ENCODE assay signal across 8 mouse cellular contexts in the genomic region with DNA sequence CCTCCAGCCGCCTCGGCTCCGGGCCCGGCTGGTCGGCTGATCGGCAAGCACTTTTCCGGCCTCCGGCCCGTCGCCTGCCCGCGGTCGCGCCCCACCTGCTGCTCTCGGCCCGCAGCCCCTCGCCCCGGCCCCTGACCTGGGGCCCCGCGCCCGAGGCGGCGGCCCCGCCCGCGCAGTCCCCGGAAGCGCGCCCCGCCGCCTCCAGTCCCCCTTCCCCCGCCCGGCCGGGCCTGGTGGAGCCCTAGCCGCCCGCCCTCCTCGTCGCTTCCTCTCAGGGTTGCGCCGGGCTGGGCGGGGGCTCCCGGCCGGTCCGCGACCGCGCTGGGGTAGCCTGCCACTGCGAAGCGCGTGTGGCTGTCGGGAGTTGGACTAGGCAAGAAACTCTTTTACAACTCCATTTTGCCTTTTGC. TPM values are rescaled to one million over a fixed set of nuclear protein-coding genes. Genes with fewer than 3 reads are reported as not detected.
DNase-seq lines count a peak whose midpoint lies in the region; ATAC-seq and TF ChIP-seq lines count a peak whose summit lies in the region.

No protein-coding gene starts in this region.

- TF ChIP-seq CTCF in G1E (IDR thresholded peaks at IDR 0.05; ENCODE audit: low read depth, low read length) = no peak
- TF ChIP-seq CTCF in cortical plate, adult 2 months (IDR thresholded peaks at IDR 0.05; ENCODE audit: extremely low read depth, insufficient read depth, low read length) = no peak
- TF ChIP-seq CTCF in heart, adult 2 months (IDR thresholded peaks at IDR 0.05) = no peak

- peak overlapping the region; percentile 99 for H3K9ac ChIP-seq in heart, adult 2 months (ENCODE audit: low read depth, low read length)
- peak overlapping the region; percentile 95 for H3K9ac ChIP-seq in kidney, embryonic 14.5 days (ENCODE audit: low read depth, low read length)

- H3K4me3 ChIP-seq in G1E (ENCODE audit: low read depth, low read length) = peak overlapping the region; percentile 73
- peak overlapping the region; percentile 70 for H3K4me3 ChIP-seq in cortical plate, adult 2 months (ENCODE audit: insufficient read depth, low read length)
- H3K4me3 ChIP-seq in heart, adult 2 months = peak overlapping the region; percentile 100
- peak overlapping the region; percentile 76 for H3K4me3 ChIP-seq in kidney, embryonic 14.5 days (ENCODE audit: low read length)

- no peaks in the 10 kb centered on the region for H3K27me3 ChIP-seq in G1E (ENCODE audit: insufficient read depth, low read length)
- H3K27me3 ChIP-seq in heart, adult 2 months (ENCODE audit: control insufficient read depth, insufficient read depth, low read length) = no peaks in the 10 kb centered on the region
- no peaks in the 10 kb centered on the region for H3K27me3 ChIP-seq in kidney, embryonic 14.5 days (ENCODE audit: control insufficient read depth, insufficient read depth, low read length)

- H3K27ac ChIP-seq in cortical plate, adult 2 months (ENCODE audit: insufficient read depth, low read length) = peak overlapping the region; percentile 96
- H3K27ac ChIP-seq in heart, adult 2 months = peak overlapping the region; percentile 100
- H3K27ac ChIP-seq in kidney, embryonic 14.5 days (ENCODE audit: low read depth, low read length) = peak overlapping the region; percentile 100

- peaks cover 8% of the 10 kb centered on the region for H3K79me2 ChIP-seq in heart, adult 2 months (replicated peaks; ENCODE audit: control insufficient read depth, insufficient read depth, low read length)

- H3K36me3 ChIP-seq in G1E (replicated peaks) = peaks cover 44% of the 10 kb centered on the region
- peaks cover 41% of the 10 kb centered on the region for H3K36me3 ChIP-seq in heart, adult 2 months (ENCODE audit: control insufficient read depth, insufficient read depth, low read length)
- H3K36me3 ChIP-seq in kidney, embryonic 14.5 days (ENCODE audit: control insufficient read depth, insufficient read depth, low read length) = peaks cover 20% of the 10 kb centered on the region

- H3K4me2 ChIP-seq in kidney, embryonic 14.5 days (replicated peaks; ENCODE audit: low read depth, low read length) = peak overlapping the region; percentile 81

- intact Hi-C loops in heart, adult 2 months (cut with DNase I) = loop anchor here (1.0 kb wide), 1 partner anchor 41 kb away; the partner anchor contains the start of gene Usp4

- peaks cover 35% of the 10 kb centered on the region for H3K4me1 ChIP-seq in G1E (ENCODE audit: insufficient read depth, low read depth, low read length)
- H3K4me1 ChIP-seq in cortical plate, adult 2 months (ENCODE audit: control insufficient read depth, insufficient read depth, low read length) = peaks cover 3% of the 10 kb centered on the region; the same call in 1 of the 2 replicates
- peaks cover 15% of the 10 kb centered on the region for H3K4me1 ChIP-seq in heart, adult 2 months (ENCODE audit: control insufficient read depth, insufficient read depth, low read length)
- H3K4me1 ChIP-seq in kidney, embryonic 14.5 days (ENCODE audit: control insufficient read depth, insufficient read depth, low read length) = peaks cover 24% of the 10 kb centered on the region

- ATAC-seq in G1E (ENCODE audit: extremely low read depth, insufficient number of reproducible peaks, low FRiP score, poor library complexity, severe bottlenecking) = no peak
- peak; percentile 85 for ATAC-seq in kidney, embryonic 14.5 days (ENCODE audit: low FRiP score, low TSS enrichment)

- TF ChIP-seq EP300 in heart, adult 2 months (IDR thresholded peaks at IDR 0.05; ENCODE audit: insufficient read depth, low read depth, low read length) = no peak

- WGBS in heart, adult 2 months = 2% methylated on average over 46 of the region's 51 CpGs
- WGBS in kidney, embryonic 14.5 days = 1% methylated on average over 48 of the region's 51 CpGs

- H3K9me3 ChIP-seq in G1E (replicated peaks) = no peaks in the 10 kb centered on the region
- H3K9me3 ChIP-seq in kidney, embryonic 14.5 days (ENCODE audit: control insufficient read depth, low read length) = no peaks in the 10 kb centered on the region

- DNase-seq in 3134 (ENCODE audit: extremely low read depth, insufficient read length, low spot score) = peak; percentile 79
- peak; percentile 81 for DNase-seq in G1E (ENCODE audit: low spot score)
- DNase-seq in heart, adult 2 months = peak; percentile 89 to 92
- DNase-seq in lung, postnatal 14 days = peak; percentile 88
- peak; percentile 79 for DNase-seq in retina, embryonic 14.5 days (ENCODE audit: low spot score)
- DNase-seq in urinary bladder, postnatal 25 days (ENCODE audit: low spot score) = peak; percentile 75

- no peak for TF ChIP-seq POLR2A in cortical plate, adult 2 months (IDR thresholded peaks at IDR 0.05; ENCODE audit: extremely low read depth, insufficient read depth, low read length)
- TF ChIP-seq POLR2A in heart, adult 2 months (IDR thresholded peaks at IDR 0.05; ENCODE audit: insufficient read depth, low read depth, low read length) = no peak

RNA-seq across cellular contexts. Expression of gene Tcta, which starts 0.6 kb away (rescaled TPM):
- 24.2 TPM in 2 replicates for total RNA-seq in G1E (2014; fragmentation: Nextera tagmentation)
- 11.9 and 14.6 TPM in 2 replicates for total RNA-seq in G1E (2017)
- 1.5 and 3.6 TPM in 2 replicates for polyA plus RNA-seq in G1E (2012)
- polyA plus RNA-seq in cortical plate, adult 2 months (2012; rRNA removed) = 53.0 and 55.6 TPM in 2 replicates
- total RNA-seq in heart, adult 2 months (2021) = 10 to 100 TPM; 50.5 to 52.8 TPM
- polyA plus RNA-seq in heart, adult 2 months (2012; rRNA removed) = 64.8 and 82.4 TPM in 2 replicates
- polyA plus RNA-seq in kidney, embryonic 14.5 days (2014; fragmentation: Nextera tagmentation; extraction: Ambion mirVana) = 26.6 and 27.8 TPM in 2 replicates

RNA-seq across cellular contexts. Expression of gene Rhoa, which starts 0.6 kb away (rescaled TPM):
- total RNA-seq in G1E (2014; fragmentation: Nextera tagmentation) (409 and 426 TPM in 2 replicates), G1E (2017) (215 and 235 TPM in 2 replicates)
- polyA plus RNA-seq in G1E (2012) = 122 and 136 TPM in 2 replicates
- 167 and 176 TPM in 2 replicates for polyA plus RNA-seq in cortical plate, adult 2 months (2012; rRNA removed)
- 100 to 1,000 TPM; 216 to 234 TPM for total RNA-seq in heart, adult 2 months (2021)
- 110 and 266 TPM in 2 replicates for polyA plus RNA-seq in heart, adult 2 months (2012; rRNA removed)
- 317 and 358 TPM in 2 replicates for polyA plus RNA-seq in kidney, embryonic 14.5 days (2014; fragmentation: Nextera tagmentation; extraction: Ambion mirVana)

RNA-seq across cellular contexts. Expression of gene Amt, which starts 9.9 kb away (rescaled TPM):
- total RNA-seq in G1E (2014; fragmentation: Nextera tagmentation) (0.90 and 1.2 TPM in 2 replicates), G1E (2017) (0.44 and 0.93 TPM in 2 replicates)
- polyA plus RNA-seq in G1E (2012) = 0.03 and 0.09 TPM in 2 replicates
- 54.1 and 55.0 TPM in 2 replicates for polyA plus RNA-seq in cortical plate, adult 2 months (2012; rRNA removed)
- total RNA-seq in heart, adult 2 months (2021) = 1 to 10 TPM; 4.0 to 4.6 TPM
- polyA plus RNA-seq in heart, adult 2 months (2012; rRNA removed) = 4.8 and 9.2 TPM in 2 replicates
- polyA plus RNA-seq in kidney, embryonic 14.5 days (2014; fragmentation: Nextera tagmentation; extraction: Ambion mirVana) = 30.8 and 35.1 TPM in 2 replicates

RNA-seq across cellular contexts. Expression of gene Nicn1, which starts 16.3 kb away (rescaled TPM):
- 17.6 and 20.2 TPM in 2 replicates for total RNA-seq in G1E (2014; fragmentation: Nextera tagmentation)
- total RNA-seq in G1E (2017) = 5.8 and 7.6 TPM in 2 replicates
- polyA plus RNA-seq in G1E (2012) = 0.35 and 0.52 TPM in 2 replicates
- polyA plus RNA-seq in cortical plate, adult 2 months (2012; rRNA removed) = 101 and 102 TPM in 2 replicates
- 10 to 100 TPM; 21.0 to 21.5 TPM for total RNA-seq in heart, adult 2 months (2021)
- 24.1 and 37.1 TPM in 2 replicates for polyA plus RNA-seq in heart, adult 2 months (2012; rRNA removed)
- 40.2 and 42.4 TPM in 2 replicates for polyA plus RNA-seq in kidney, embryonic 14.5 days (2014; fragmentation: Nextera tagmentation; extraction: Ambion mirVana)

RNA-seq across cellular contexts. Expression of gene Gpx1, which starts 32.1 kb away (rescaled TPM):
- total RNA-seq in G1E (2014; fragmentation: Nextera tagmentation) (1,641 and 1,695 TPM in 2 replicates), G1E (2017) (1,228 and 1,354 TPM in 2 replicates)
- 470 and 543 TPM in 2 replicates for polyA plus RNA-seq in G1E (2012)
- polyA plus RNA-seq in cortical plate, adult 2 months (2012; rRNA removed) = 258 and 294 TPM in 2 replicates
- total RNA-seq in heart, adult 2 months (2021) = 100 to 1,000 TPM in 1 of 2 experiments, 10 to 100 TPM in 1; 92.2 to 130 TPM
- polyA plus RNA-seq in heart, adult 2 months (2012; rRNA removed) = 212 and 327 TPM in 2 replicates
- 654 and 725 TPM in 2 replicates for polyA plus RNA-seq in kidney, embryonic 14.5 days (2014; fragmentation: Nextera tagmentation; extraction: Ambion mirVana)
